Mouse (Mus musculus) intestine, embryonic 16.5 days (tissue): ENCODE results near the gene Mfsd9. TPM values are rescaled to one million over a fixed set of nuclear protein-coding genes. Genes with fewer than 3 reads are reported as not detected.
"Not testable (repeated sequence)": the region's sequence is repeated elsewhere in the genome, so short reads cannot be mapped to it uniquely, and the experiment has no call there.

Experiments used
- ATAC-seq: fragments of 200-750 bp; cut with Nextera tagmentation; 2 replicates; pipeline ENCODE4 v1.8.0; 2017; ENCODE audit warnings: moderate TSS enrichment, moderate library complexity
- H3K27ac ChIP-seq: fragments of 300-500 bp; sonication (generic); 2 replicates; pipeline ENCODE4 v1.5.1; 2014; ENCODE audit warnings: mild to moderate bottlenecking, low read length
- H3K27me3 ChIP-seq: fragments of 300-500 bp; sonication (generic); replicated peaks from 2 replicates; pipeline ENCODE4 v1.6.1; 2014; ENCODE audit warnings: low read length, control low read depth, mixed read lengths; ENCODE audit not compliant: control insufficient read depth, insufficient read depth
- H3K36me3 ChIP-seq: fragments of 300-500 bp; sonication (generic); 2 replicates; pipeline ENCODE4 v1.6.1; 2014; ENCODE audit warnings: low read length, control low read depth; ENCODE audit not compliant: control insufficient read depth, insufficient read depth
- H3K4me1 ChIP-seq: fragments of 300-500 bp; sonication (generic); 2 replicates; pipeline ENCODE4 v1.6.1; 2014; ENCODE audit warnings: low read length, control low read depth, mixed read lengths; ENCODE audit not compliant: control insufficient read depth, insufficient read depth
- H3K4me2 ChIP-seq: fragments of 300-500 bp; sonication (generic); 2 replicates; pipeline ENCODE4 v1.6.1; 2014; ENCODE audit warnings: low read depth, low read length, control low read depth
- H3K4me3 ChIP-seq: fragments of 300-500 bp; sonication (generic); 2 replicates; pipeline ENCODE4 v1.5.1; 2014; ENCODE audit warnings: mild to moderate bottlenecking, low read length
- H3K9ac ChIP-seq: fragments of 300-500 bp; sonication (generic); 2 replicates; pipeline ENCODE4 v1.6.1; 2014; ENCODE audit warnings: low read depth, low read length
- H3K9me3 ChIP-seq: fragments of 300-500 bp; sonication (generic); 2 replicates; pipeline ENCODE4 v1.6.1; 2016; ENCODE audit warnings: low read length, control low read depth; ENCODE audit not compliant: control insufficient read depth
- WGBS: fragments of 180-500 bp; shearing (Covaris S2); extraction: QIAGEN DNeasy Blood & Tissue Kit; methylation state at CpG from one replicate; pipeline ENCODE4 v1.1.7; 2014; 5-methylcytosine and 5-hydroxymethylcytosine counted together
- polyA plus RNA-seq: library from polyadenylated mRNA; unstranded; fragments of >200 nt; fragmentation: Nextera tagmentation; extraction: Ambion mirVana; gene quantifications from 2 replicates; pipeline ENCODE4 v1.2.1, GENCODE M21; 2015

Mfsd9 gene
- polyA plus RNA-seq, 1 experiment from 2014 or later: 5.9 TPM

- ATAC-seq, H3K27ac ChIP-seq, H3K9me3 ChIP-seq, H3K9ac ChIP-seq, H3K4me1 ChIP-seq, H3K4me3 ChIP-seq, H3K27me3 ChIP-seq, H3K36me3 ChIP-seq, H3K4me2 ChIP-seq: not testable (repeated sequence)
- WGBS: 90% methylated on average over 9 of the region's 9 CpGs
Observed at GRCm38 (mm10) chr1:40738246-40738645, 52.2 kb downstream of the Mfsd9 start.

DNA sequence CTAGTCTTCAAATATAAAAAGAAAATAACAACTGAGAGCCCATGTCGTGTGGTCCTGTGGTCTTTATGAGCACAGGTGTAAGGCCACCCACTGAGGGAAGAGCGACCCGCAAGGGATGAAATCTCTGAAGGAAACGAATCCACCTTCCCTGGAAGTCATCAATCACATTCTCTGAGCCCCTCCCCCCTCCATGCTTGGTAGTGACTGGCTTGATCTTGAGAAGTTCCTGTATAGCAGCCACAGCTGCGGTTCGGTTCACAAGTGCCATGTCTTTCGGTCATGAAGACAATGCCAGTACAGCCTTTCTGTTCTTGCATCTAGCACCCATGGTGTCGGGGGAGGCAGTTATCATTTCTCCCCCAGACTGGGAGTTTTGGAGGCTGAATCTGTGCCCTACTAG, 52.8 kb downstream of the Mfsd9 start:
- no peak overlapping the region for H3K4me2 ChIP-seq
- no peak overlapping the region for H3K27ac ChIP-seq
- no peak for ATAC-seq
- H3K36me3 ChIP-seq: no peaks in the 10 kb centered on the region
- H3K9ac ChIP-seq: no peak overlapping the region
- no peaks in the 10 kb centered on the region for H3K9me3 ChIP-seq
- 71% methylated on average over 8 of the region's 8 CpGs for WGBS
- no peak overlapping the region for H3K4me3 ChIP-seq
- no peaks in the 10 kb centered on the region for H3K4me1 ChIP-seq
- H3K27me3 ChIP-seq: no peaks in the 10 kb centered on the region

DNA sequence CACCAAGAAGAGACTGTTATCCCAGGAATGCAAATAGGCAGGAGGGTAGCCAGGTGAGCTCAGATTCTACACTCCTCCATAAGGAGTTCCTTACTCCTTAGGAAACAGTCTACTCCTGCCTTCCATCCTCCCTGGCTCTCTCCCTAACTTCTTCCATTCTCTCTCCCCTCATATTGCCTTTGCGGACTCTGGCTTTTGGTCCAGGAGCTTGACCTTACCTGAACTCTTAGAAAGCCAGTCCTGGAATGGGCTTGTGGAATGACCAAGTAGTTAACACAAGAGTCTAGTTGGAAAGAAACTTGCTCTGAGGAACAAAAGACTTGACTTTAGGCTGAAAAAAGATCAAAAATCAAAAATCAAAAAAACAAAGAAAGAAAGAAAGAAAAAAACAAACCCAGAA, 61.9 kb downstream of the Mfsd9 start:
- H3K27me3 ChIP-seq: no peaks in the 10 kb centered on the region
- WGBS: 85% methylated on average over 1 of the region's 1 CpGs

GRCm38 (mm10) chr1:40727404-40727803, 63.1 kb downstream of the Mfsd9 start:
- no peak overlapping the region for H3K4me2 ChIP-seq
- no peaks in the 10 kb centered on the region for H3K27me3 ChIP-seq
- no peak for ATAC-seq
- H3K9me3 ChIP-seq: no peaks in the 10 kb centered on the region
- no peaks in the 10 kb centered on the region for H3K36me3 ChIP-seq
- no peak overlapping the region for H3K27ac ChIP-seq
- no peak overlapping the region for H3K4me3 ChIP-seq
- WGBS: 89% methylated on average over 7 of the region's 7 CpGs
- H3K4me1 ChIP-seq: no peaks in the 10 kb centered on the region
- no peak overlapping the region for H3K9ac ChIP-seq

More for the DNA sequence above, 61.9 kb downstream of the Mfsd9 start:
- Histone ChIP-seq H3K4me2 (no peak overlapping the region), H3K27ac (no peak overlapping the region), H3K4me1 (no peaks in the 10 kb centered on the region), H3K9ac (no peak overlapping the region), H3K9me3 (no peaks in the 10 kb centered on the region), H3K36me3 (no peaks in the 10 kb centered on the region), H3K4me3 (no peak overlapping the region)
- no peak for ATAC-seq

DNA sequence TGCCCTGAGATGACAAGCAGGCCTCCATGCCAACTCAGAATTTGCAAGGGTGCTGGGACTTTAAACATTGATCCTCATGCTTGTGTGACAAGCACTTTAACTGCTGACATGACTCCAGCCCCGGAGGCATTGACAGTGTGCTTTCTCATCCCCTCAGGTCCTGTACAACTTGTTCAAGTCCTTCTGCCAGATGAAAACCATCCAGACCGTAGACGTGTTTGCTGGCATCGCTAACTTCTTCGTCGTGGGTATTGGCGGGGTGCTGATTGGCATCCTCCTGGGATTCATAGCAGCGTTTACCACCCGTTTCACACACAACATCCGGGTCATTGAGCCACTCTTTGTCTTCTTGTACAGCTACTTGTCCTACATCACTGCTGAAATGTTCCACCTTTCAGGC, 64.4 kb downstream of the Mfsd9 start:
- no peak for ATAC-seq
- WGBS: 87% methylated on average over 10 of the region's 10 CpGs

More for the DNA sequence above, 64.4 kb downstream of the Mfsd9 start:
- Histone ChIP-seq H3K9ac (no peak overlapping the region), H3K4me1 (no peaks in the 10 kb centered on the region), H3K27me3 (no peaks in the 10 kb centered on the region), H3K36me3 (no peaks in the 10 kb centered on the region), H3K9me3 (no peaks in the 10 kb centered on the region), H3K27ac (no peak overlapping the region), H3K4me3 (no peak overlapping the region), H3K4me2 (no peak overlapping the region)

Other genes starting within 250 kb of the Mfsd9 start
- 0.04 TPM in 1 of 2 replicates, not detected in the other for gene Slc9a4, start 210.6 kb downstream of the Mfsd9 start, polyA plus RNA-seq
- 0.50 and 0.51 TPM in 2 replicates for gene Slc9a2, start 110.1 kb downstream of the Mfsd9 start, polyA plus RNA-seq
- 0.22 and 0.43 TPM in 2 replicates for gene Tmem182, start 14.9 kb upstream of the Mfsd9 start, polyA plus RNA-seq